Mouse (Mus musculus) liver, embryonic 15.5 days (tissue): Measurements from ENCODE around the gene Gck. TPM values are rescaled to one million over a fixed set of nuclear protein-coding genes. Genes with fewer than 3 reads are reported as not detected.
"Not testable (repeated sequence)": the region's sequence is repeated elsewhere in the genome, so short reads cannot be mapped to it uniquely, and the experiment has no call there.

Experiments
- ATAC-seq: fragments of 200-750 bp; cut with Nextera tagmentation; 2 replicates; pipeline ENCODE4 v1.8.0; 2017; ENCODE audit warnings: moderate number of reproducible peaks, mild to moderate bottlenecking, moderate library complexity; ENCODE audit not compliant: insufficient read depth
- H3K27ac ChIP-seq: fragments of 300-500 bp; sonication (generic); replicated peaks from 2 replicates; pipeline ENCODE4 v1.5.1; 2015; ENCODE audit warnings: mild to moderate bottlenecking, inconsistent platforms
- H3K27me3 ChIP-seq: fragments of 300-500 bp; sonication (generic); 2 replicates; pipeline ENCODE4 v1.6.1; 2015; ENCODE audit warnings: mild to moderate bottlenecking, inconsistent platforms
- H3K36me3 ChIP-seq: fragments of 300-500 bp; sonication (generic); replicated peaks from 2 replicates; pipeline ENCODE4 v1.6.1; 2015; ENCODE audit warnings: moderate library complexity, mild to moderate bottlenecking, inconsistent platforms
- H3K4me1 ChIP-seq: fragments of 300-500 bp; sonication (generic); replicated peaks from 2 replicates; pipeline ENCODE4 v1.6.1; 2015; ENCODE audit warnings: inconsistent platforms
- H3K4me2 ChIP-seq: fragments of 300-500 bp; sonication (generic); 2 replicates; pipeline ENCODE4 v1.6.1; 2015; ENCODE audit warnings: moderate library complexity, mild to moderate bottlenecking, inconsistent platforms
- H3K4me3 ChIP-seq: fragments of 300-500 bp; sonication (generic); replicated peaks from 2 replicates; pipeline ENCODE4 v1.5.1; 2015; ENCODE audit warnings: mild to moderate bottlenecking, inconsistent platforms
- H3K9ac ChIP-seq: fragments of 300-500 bp; sonication (generic); 2 replicates; pipeline ENCODE4 v1.6.1; 2015; ENCODE audit warnings: moderate library complexity, mild to moderate bottlenecking, inconsistent platforms
- H3K9me3 ChIP-seq: fragments of 300-500 bp; sonication (generic); replicated peaks from 2 replicates; pipeline ENCODE4 v1.6.1; 2016; ENCODE audit warnings: inconsistent platforms
- WGBS: fragments of 180-500 bp; shearing (Covaris S2); methylation state at CpG from one replicate; pipeline ENCODE4 v1.1.7; 2015; ENCODE audit warnings: mixed read lengths; ENCODE audit not compliant: insufficient replicate concordance; 5-methylcytosine and 5-hydroxymethylcytosine counted together
- polyA plus RNA-seq: library from polyadenylated mRNA; unstranded; fragments of >200 nt; fragmentation: Nextera tagmentation; extraction: Ambion mirVana; gene quantifications from 2 replicates; pipeline ENCODE4 v1.2.1, GENCODE M21; 2015

Gck gene
- polyA plus RNA-seq, 1 experiment from 2014 or later, result 0.41 TPM

- Histone ChIP-seq H3K27me3 (no peaks in the 10 kb centered on the region), H3K4me3 (peak overlapping the region; percentile 95), H3K27ac (peak overlapping the region; percentile 79), H3K36me3 (peaks cover 6% of the 10 kb centered on the region; the same call in 1 of the 2 replicates), H3K4me2 (peak overlapping the region; percentile 93), H3K9me3 (no peaks in the 10 kb centered on the region), H3K4me1 (peaks cover 31% of the 10 kb centered on the region), H3K9ac (peak overlapping the region; percentile 90)
- ATAC-seq, result peak; percentile 60
- WGBS, result 3% methylated on average over 7 of the region's 7 CpGs
These were observed 5.2 kb upstream of the Gck start for GRCm38 (mm10) chr11:5954965-5955504.

GRCm38 (mm10) chr11:5954435-5954834 is 4.6 kb upstream of the Gck start:
- H3K4me2 ChIP-seq, result peak overlapping the region; percentile 93
- no peaks in the 10 kb centered on the region for H3K9me3 ChIP-seq
- 64% methylated on average over 5 of the region's 5 CpGs for WGBS
- no peak overlapping the region for H3K27ac ChIP-seq
- H3K9ac ChIP-seq, result no peak overlapping the region
- no peaks in the 10 kb centered on the region for H3K27me3 ChIP-seq
- peaks cover 34% of the 10 kb centered on the region for H3K4me1 ChIP-seq
- H3K4me3 ChIP-seq, result peak overlapping the region; percentile 95; the same call in 1 of the 2 replicates
- H3K36me3 ChIP-seq, result peaks cover 3% of the 10 kb centered on the region; the same call in 1 of the 2 replicates
- no peak for ATAC-seq

- H3K4me1 ChIP-seq, result peaks cover 34% of the 10 kb centered on the region
- H3K27ac ChIP-seq, result no peak overlapping the region
- no peak overlapping the region for H3K9ac ChIP-seq
- H3K27me3 ChIP-seq, result no peaks in the 10 kb centered on the region
- no peak overlapping the region for H3K4me3 ChIP-seq
- H3K9me3 ChIP-seq, result no peaks in the 10 kb centered on the region
- no peaks in the 10 kb centered on the region for H3K36me3 ChIP-seq
- ATAC-seq, result no peak
- no peak overlapping the region for H3K4me2 ChIP-seq
- 31% methylated on average over 8 of the region's 8 CpGs for WGBS
These were observed 3.4 kb upstream of the Gck start for GRCm38 (mm10) chr11:5953130-5953765.

- Histone ChIP-seq H3K9me3 (no peaks in the 10 kb centered on the region), H3K36me3 (no peaks in the 10 kb centered on the region), H3K4me3 (no peak overlapping the region), H3K9ac (no peak overlapping the region), H3K27me3 (no peaks in the 10 kb centered on the region), H3K4me1 (peaks cover 32% of the 10 kb centered on the region), H3K27ac (no peak overlapping the region), H3K4me2 (no peak overlapping the region)
- 80% methylated on average over 5 of the region's 5 CpGs for WGBS
- ATAC-seq, result no peak
These were observed 2.6 kb upstream of the Gck start for GRCm38 (mm10) chr11:5952501-5952900.

- Histone ChIP-seq H3K4me3 (no peak overlapping the region), H3K9ac (no peak overlapping the region), H3K27me3 (no peaks in the 10 kb centered on the region), H3K36me3 (no peaks in the 10 kb centered on the region), H3K4me1 (peaks cover 5% of the 10 kb centered on the region), H3K27ac (no peak overlapping the region), H3K9me3 (no peaks in the 10 kb centered on the region), H3K4me2 (no peak overlapping the region)
- ATAC-seq, result no peak
- WGBS, result 39% methylated on average over 10 of the region's 10 CpGs
These were observed 1.2 kb downstream of the Gck start for GRCm38 (mm10) chr11:5948546-5949250.

- H3K9ac ChIP-seq, result no peak overlapping the region
- no peaks in the 10 kb centered on the region for H3K27me3 ChIP-seq
- no peak overlapping the region for H3K4me3 ChIP-seq
- no peaks in the 10 kb centered on the region for H3K9me3 ChIP-seq
- H3K36me3 ChIP-seq, result no peaks in the 10 kb centered on the region
- WGBS, result 37% methylated on average over 4 of the region's 4 CpGs
- no peak overlapping the region for H3K27ac ChIP-seq
- ATAC-seq, result no peak
- H3K4me1 ChIP-seq, result peaks cover 5% of the 10 kb centered on the region
- H3K4me2 ChIP-seq, result no peak overlapping the region
These were observed 2.1 kb downstream of the Gck start for GRCm38 (mm10) chr11:5947796-5948195.

GRCm38 (mm10) chr11:5945096-5945495 is 4.8 kb downstream of the Gck start:
- no peak overlapping the region for H3K4me3 ChIP-seq
- peaks cover 3% of the 10 kb centered on the region for H3K4me1 ChIP-seq
- no peak overlapping the region for H3K27ac ChIP-seq
- H3K27me3 ChIP-seq, result 0 out of 2 replicates have a peak, but pooled peaks cover 4% of the 10 kb centered on the region
- H3K4me2 ChIP-seq, result no peak overlapping the region
- no peak overlapping the region for H3K9ac ChIP-seq
- ATAC-seq, result no peak
- H3K36me3 ChIP-seq, result no peaks in the 10 kb centered on the region
- WGBS, result 49% methylated on average over 2 of the region's 2 CpGs
- no peaks in the 10 kb centered on the region for H3K9me3 ChIP-seq

GRCm38 (mm10) chr11:5942966-5943365 is 6.9 kb downstream of the Gck start:
- 0 out of 2 replicates have a peak, but pooled peaks cover 4% of the 10 kb centered on the region for H3K27me3 ChIP-seq
- H3K4me1 ChIP-seq, result no peaks in the 10 kb centered on the region
- ATAC-seq, result no peak
- no peak overlapping the region for H3K27ac ChIP-seq
- no peaks in the 10 kb centered on the region for H3K36me3 ChIP-seq
- H3K4me3 ChIP-seq, result no peak overlapping the region
- H3K4me2 ChIP-seq, result no peak overlapping the region
- H3K9me3 ChIP-seq, result no peaks in the 10 kb centered on the region
- 75% methylated on average over 6 of the region's 6 CpGs for WGBS
- H3K9ac ChIP-seq, result no peak overlapping the region

- not testable (repeated sequence) for ATAC-seq, H3K36me3 ChIP-seq, H3K4me1 ChIP-seq, H3K4me2 ChIP-seq, H3K9ac ChIP-seq, H3K27me3 ChIP-seq, H3K27ac ChIP-seq, H3K9me3 ChIP-seq, H3K4me3 ChIP-seq
- WGBS, result 84% methylated on average over 11 of the region's 11 CpGs
These were observed 15.3 kb downstream of the Gck start for GRCm38 (mm10) chr11:5934531-5934930.

- H3K36me3 ChIP-seq, H3K9me3 ChIP-seq, H3K4me1 ChIP-seq, ATAC-seq, H3K27ac ChIP-seq, H3K4me2 ChIP-seq, H3K27me3 ChIP-seq, H3K9ac ChIP-seq, H3K4me3 ChIP-seq: not testable (repeated sequence)
- WGBS, result 70% methylated on average over 6 of the region's 6 CpGs
These were observed 17.9 kb downstream of the Gck start for GRCm38 (mm10) chr11:5931947-5932346.

GRCm38 (mm10) chr11:5930578-5930977 is 19.3 kb downstream of the Gck start:
- Histone ChIP-seq H3K9ac (no peak overlapping the region), H3K36me3 (no peaks in the 10 kb centered on the region), H3K9me3 (no peaks in the 10 kb centered on the region), H3K4me2 (no peak overlapping the region), H3K27me3 (no peaks in the 10 kb centered on the region), H3K4me3 (no peak overlapping the region), H3K4me1 (no peaks in the 10 kb centered on the region), H3K27ac (no peak overlapping the region)
- no peak for ATAC-seq
- WGBS, result 46% methylated on average over 1 of the region's 1 CpGs
